Mouse (Mus musculus): ENCODE data around the gene Gpr173. TPM values are rescaled to one million over a fixed set of nuclear protein-coding genes. Genes with fewer than 3 reads are reported as not detected.
"Not testable (repeated sequence)": the region's sequence is repeated elsewhere in the genome, so short reads cannot be mapped to it uniquely, and the experiment has no call there.

The Gpr173 gene
- polyA plus RNA-seq, 1 experiment from 2014 or later: 0.11 TPM

GRCm38 (mm10) chrX:152342358-152342901 lies 26.1 kb downstream of the Gpr173 start, which contains the start of gene Tspyl2:
Gene Tspyl2 (minus strand): TSS chrX:152342425.
- peak within 1 kb of the TSS; percentile 77 for H3K4me2 ChIP-seq (ENCODE audit: low read depth, low read length)
- no peaks in the 10 kb centered on the region for H3K9me3 ChIP-seq (replicated peaks; ENCODE audit: control insufficient read depth, low read length)
- no peaks in the 10 kb centered on the region; the same call in 1 of the 2 replicates for H3K4me1 ChIP-seq (ENCODE audit: control insufficient read depth, low read depth, low read length)
- peak within 1 kb of the TSS; percentile 68 for H3K9ac ChIP-seq (ENCODE audit: low read depth, low read length)
- H3K36me3 ChIP-seq (ENCODE audit: control insufficient read depth, insufficient read depth): no peaks in the 10 kb centered on the region
- 13% methylated on average over 22 of the region's 27 CpGs for WGBS (ENCODE audit: insufficient replicate concordance)
- H3K27ac ChIP-seq (ENCODE audit: low read length): peak within 1 kb of the TSS; percentile 55
- ATAC-seq (ENCODE audit: low read depth): peak; percentile 98
- H3K27me3 ChIP-seq (ENCODE audit: control insufficient read depth, insufficient read depth, low read depth, low read length): peaks cover 10% of the 10 kb centered on the region; the same call in 1 of the 2 replicates
- peak within 1 kb of the TSS; percentile 63 for H3K4me3 ChIP-seq (ENCODE audit: low read depth, low read length)

GRCm38 (mm10) chrX:152341496-152341895 lies 27.0 kb downstream of the Gpr173 start:
- peak overlapping the region; percentile 68 for H3K9ac ChIP-seq (ENCODE audit: low read depth, low read length)
- H3K4me1 ChIP-seq (ENCODE audit: control insufficient read depth, low read depth, low read length): peaks cover 2% of the 10 kb centered on the region
- no peak for ATAC-seq (ENCODE audit: low read depth)
- 42% methylated on average over 11 of the region's 11 CpGs for WGBS (ENCODE audit: insufficient replicate concordance)
- H3K36me3 ChIP-seq (ENCODE audit: control insufficient read depth, insufficient read depth): no peaks in the 10 kb centered on the region
- H3K4me3 ChIP-seq (ENCODE audit: low read depth, low read length): peak overlapping the region; percentile 63
- peak overlapping the region; percentile 77 for H3K4me2 ChIP-seq (ENCODE audit: low read depth, low read length)
- peaks cover 10% of the 10 kb centered on the region; the same call in 1 of the 2 replicates for H3K27me3 ChIP-seq (ENCODE audit: control insufficient read depth, insufficient read depth, low read depth, low read length)
- no peaks in the 10 kb centered on the region for H3K9me3 ChIP-seq (replicated peaks; ENCODE audit: control insufficient read depth, low read length)
- H3K27ac ChIP-seq (ENCODE audit: low read length): no peak overlapping the region

- Histone ChIP-seq H3K36me3 (ENCODE audit: control insufficient read depth, insufficient read depth) (no peaks in the 10 kb centered on the region), H3K4me3 (ENCODE audit: low read depth, low read length) (peak overlapping the region; percentile 56), H3K27me3 (ENCODE audit: control insufficient read depth, insufficient read depth, low read depth, low read length) (peaks cover 3% of the 10 kb centered on the region; the same call in 1 of the 2 replicates), H3K27ac (ENCODE audit: low read length) (no peak overlapping the region), H3K4me2 (ENCODE audit: low read depth, low read length) (peak overlapping the region; percentile 49), H3K9ac (ENCODE audit: low read depth, low read length) (peak overlapping the region; percentile 17; the same call in 1 of the 2 replicates), H3K9me3 (replicated peaks; ENCODE audit: control insufficient read depth, low read length) (no peaks in the 10 kb centered on the region), H3K4me1 (ENCODE audit: control insufficient read depth, low read depth, low read length) (peaks cover 2% of the 10 kb centered on the region)
- 19% methylated on average over 33 of the region's 33 CpGs for WGBS (ENCODE audit: insufficient replicate concordance)
- ATAC-seq (ENCODE audit: low read depth): peak; percentile 94
These were observed 31.8 kb downstream of the Gpr173 start for GRCm38 (mm10) chrX:152336546-152337332.

DNA sequence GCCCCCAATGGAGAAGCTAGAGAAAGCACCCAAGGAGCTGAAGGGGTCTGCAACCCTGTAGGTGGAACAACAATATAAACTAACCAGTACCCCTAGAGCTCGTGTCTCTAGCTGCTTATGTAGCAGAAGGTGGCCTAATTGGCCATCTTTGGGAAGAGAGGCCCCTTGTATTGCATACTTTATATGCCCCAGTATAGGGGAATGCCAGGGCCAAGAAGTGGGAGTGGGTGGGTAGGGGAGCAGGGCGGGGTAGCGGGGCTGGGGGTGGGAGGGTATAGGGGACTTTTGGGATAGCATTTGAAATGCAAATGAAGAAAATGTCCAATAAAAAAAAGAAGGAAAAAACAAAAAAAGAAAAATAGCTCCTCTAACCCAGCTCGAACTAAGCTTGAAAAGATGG lies 32.4 kb downstream of the Gpr173 start:
- H3K27ac ChIP-seq (ENCODE audit: low read length); H3K9ac ChIP-seq (ENCODE audit: low read depth, low read length); H3K4me1 ChIP-seq (ENCODE audit: control insufficient read depth, low read depth, low read length); H3K27me3 ChIP-seq (ENCODE audit: control insufficient read depth, insufficient read depth, low read depth, low read length); H3K36me3 ChIP-seq (ENCODE audit: control insufficient read depth, insufficient read depth); H3K9me3 ChIP-seq (replicated peaks; ENCODE audit: control insufficient read depth, low read length); ATAC-seq (ENCODE audit: low read depth): not testable (repeated sequence)
- whole genome bisulfite sequencing (ENCODE audit: insufficient replicate concordance): 47% methylated on average over 4 of the region's 4 CpGs
- Histone ChIP-seq H3K4me3 (ENCODE audit: low read depth, low read length) (peak overlapping the region; percentile 56), H3K4me2 (ENCODE audit: low read depth, low read length) (peak overlapping the region; percentile 49)

GRCm38 (mm10) chrX:152329400-152329799 lies 39.1 kb downstream of the Gpr173 start:
- not testable (repeated sequence) for H3K9me3 ChIP-seq (replicated peaks; ENCODE audit: control insufficient read depth, low read length); ATAC-seq (ENCODE audit: low read depth); H3K9ac ChIP-seq (ENCODE audit: low read depth, low read length)

DNA sequence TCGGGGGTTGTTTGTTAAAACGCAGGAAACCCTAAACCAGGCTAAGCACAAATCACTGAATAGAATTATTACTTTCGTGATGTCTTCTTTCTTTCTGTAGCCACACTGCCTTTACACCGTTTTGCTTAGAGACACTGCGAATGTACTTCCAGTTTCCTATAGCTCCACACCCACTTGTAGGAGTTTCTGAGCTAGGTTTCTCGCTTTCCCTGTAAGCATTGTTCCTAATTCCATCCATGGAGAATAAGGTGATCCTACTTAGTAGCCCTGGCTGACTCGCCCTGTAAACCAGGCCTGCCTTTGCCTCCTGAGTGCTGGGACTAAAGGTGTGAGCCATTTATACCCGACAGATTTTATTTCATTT lies 40.8 kb downstream of the Gpr173 start:
- ATAC-seq (ENCODE audit: low read depth): 0 out of 2 replicates have a peak, but pooled peaks have one; percentile 5
- 24% methylated on average over 8 of the region's 8 CpGs for WGBS (ENCODE audit: insufficient replicate concordance)
- Histone ChIP-seq H3K9me3 (replicated peaks; ENCODE audit: control insufficient read depth, low read length) (no peaks in the 10 kb centered on the region), H3K4me3 (ENCODE audit: low read depth, low read length) (peak overlapping the region; percentile 71), H3K4me2 (ENCODE audit: low read depth, low read length) (peak overlapping the region; percentile 57), H3K27ac (ENCODE audit: low read length) (peak overlapping the region; percentile 25; the same call in 1 of the 2 replicates), H3K27me3 (ENCODE audit: control insufficient read depth, insufficient read depth, low read depth, low read length) (no peaks in the 10 kb centered on the region; the same call in 1 of the 2 replicates), H3K9ac (ENCODE audit: low read depth, low read length) (no peak overlapping the region), H3K4me1 (ENCODE audit: control insufficient read depth, low read depth, low read length) (peaks cover 8% of the 10 kb centered on the region; the same call in 1 of the 2 replicates), H3K36me3 (ENCODE audit: control insufficient read depth, insufficient read depth) (no peaks in the 10 kb centered on the region)

More at GRCm38 (mm10) chrX:152329400-152329799, 39.1 kb downstream of the Gpr173 start:
- not testable (repeated sequence) for H3K27me3 ChIP-seq (ENCODE audit: control insufficient read depth, insufficient read depth, low read depth, low read length); H3K36me3 ChIP-seq (ENCODE audit: control insufficient read depth, insufficient read depth); H3K4me1 ChIP-seq (ENCODE audit: control insufficient read depth, low read depth, low read length); H3K27ac ChIP-seq (ENCODE audit: low read length); H3K4me2 ChIP-seq (ENCODE audit: low read depth, low read length); H3K4me3 ChIP-seq (ENCODE audit: low read depth, low read length)

GRCm38 (mm10) chrX:152326996-152327688 lies 41.4 kb downstream of the Gpr173 start, which contains the start of gene Kantr:
Gene Kantr (minus strand): TSS chrX:152327495.
- peak within 1 kb of the TSS; percentile 71 for H3K4me3 ChIP-seq (ENCODE audit: low read depth, low read length)
- peaks cover 8% of the 10 kb centered on the region; the same call in 1 of the 2 replicates for H3K4me1 ChIP-seq (ENCODE audit: control insufficient read depth, low read depth, low read length)
- 9% methylated on average over 29 of the region's 29 CpGs for WGBS (ENCODE audit: insufficient replicate concordance)
- H3K9ac ChIP-seq (ENCODE audit: low read depth, low read length): peak within 1 kb of the TSS; percentile 63
- H3K27me3 ChIP-seq (ENCODE audit: control insufficient read depth, insufficient read depth, low read depth, low read length): no peaks in the 10 kb centered on the region; the same call in 1 of the 2 replicates
- H3K9me3 ChIP-seq (replicated peaks; ENCODE audit: control insufficient read depth, low read length): no peaks in the 10 kb centered on the region
- peak within 1 kb of the TSS; percentile 37; the same call in 1 of the 2 replicates for H3K27ac ChIP-seq (ENCODE audit: low read length)
- H3K36me3 ChIP-seq (ENCODE audit: control insufficient read depth, insufficient read depth): no peaks in the 10 kb centered on the region
- ATAC-seq (ENCODE audit: low read depth): peak; percentile 100
- H3K4me2 ChIP-seq (ENCODE audit: low read depth, low read length): peak within 1 kb of the TSS; percentile 77

GRCm38 (mm10) chrX:152323584-152323983 lies 44.9 kb downstream of the Gpr173 start:
- no peak for ATAC-seq (ENCODE audit: low read depth)
- WGBS (ENCODE audit: insufficient replicate concordance): 74% methylated on average over 1 of the region's 1 CpGs
- Histone ChIP-seq H3K9me3 (replicated peaks; ENCODE audit: control insufficient read depth, low read length) (no peaks in the 10 kb centered on the region), H3K36me3 (ENCODE audit: control insufficient read depth, insufficient read depth) (no peaks in the 10 kb centered on the region), H3K9ac (ENCODE audit: low read depth, low read length) (no peak overlapping the region), H3K4me3 (ENCODE audit: low read depth, low read length) (no peak overlapping the region), H3K4me2 (ENCODE audit: low read depth, low read length) (no peak overlapping the region), H3K27me3 (ENCODE audit: control insufficient read depth, insufficient read depth, low read depth, low read length) (no peaks in the 10 kb centered on the region; the same call in 1 of the 2 replicates), H3K27ac (ENCODE audit: low read length) (no peak overlapping the region), H3K4me1 (ENCODE audit: control insufficient read depth, low read depth, low read length) (peaks cover 8% of the 10 kb centered on the region; the same call in 1 of the 2 replicates)

All from liver, embryonic 16.5 days (tissue).